Mouse (Mus musculus) right cerebral cortex, postnatal 14 days (tissue): ENCODE results near the gene Psmb11.

Source experiments
- DNase-seq: peaks from one replicate; pipeline ENCODE4 v3.0.0; 2022

Gene Psmb11

GRCm38 (mm10) chr14:54642224-54642944, 21.2 kb downstream of the Psmb11 start:
- DNase-seq, result no peak

- no peak for DNase-seq
Measured at GRCm38 (mm10) chr14:54643011-54643410, 21.8 kb downstream of the Psmb11 start.

- no peak for DNase-seq
Measured at GRCm38 (mm10) chr14:54644294-54644693, 23.1 kb downstream of the Psmb11 start.

GRCm38 (mm10) chr14:54646455-54646854, 25.2 kb downstream of the Psmb11 start:
- no peak for DNase-seq

- no peak for DNase-seq
Measured at GRCm38 (mm10) chr14:54646898-54647636, 25.8 kb downstream of the Psmb11 start.

- DNase-seq, result no peak
Measured at GRCm38 (mm10) chr14:54647900-54648299, 26.7 kb downstream of the Psmb11 start.

GRCm38 (mm10) chr14:54650621-54651454, 29.6 kb downstream of the Psmb11 start:
- peak; percentile 86 for DNase-seq

GRCm38 (mm10) chr14:54651556-54651955, 30.3 kb downstream of the Psmb11 start:
- no peak for DNase-seq

GRCm38 (mm10) chr14:54652787-54653186, 31.6 kb downstream of the Psmb11 start:
- no peak for DNase-seq

GRCm38 (mm10) chr14:54653496-54653895, 32.3 kb downstream of the Psmb11 start:
- DNase-seq, result peak; percentile 79

GRCm38 (mm10) chr14:54660009-54660408, 38.8 kb downstream of the Psmb11 start:
- no peak for DNase-seq

- DNase-seq, result no peak
Measured at GRCm38 (mm10) chr14:54664477-54665222, 43.4 kb downstream of the Psmb11 start.

- DNase-seq, result no peak
Measured at GRCm38 (mm10) chr14:54669381-54669780, 48.1 kb downstream of the Psmb11 start.

- DNase-seq, result no peak
Measured at GRCm38 (mm10) chr14:54674317-54674716, 53.1 kb downstream of the Psmb11 start.

- DNase-seq, result no peak
Measured at GRCm38 (mm10) chr14:54676290-54676689, 55.1 kb downstream of the Psmb11 start.

GRCm38 (mm10) chr14:54678657-54679304, 57.5 kb downstream of the Psmb11 start:
- no peak for DNase-seq
